Mouse (Mus musculus) brown adipose tissue, adult 24 weeks (tissue): Measurements from ENCODE around the gene Zfp106. TPM values are rescaled to one million over a fixed set of nuclear protein-coding genes. Genes with fewer than 3 reads are reported as not detected.
"Not testable (repeated sequence)": the region's sequence is repeated elsewhere in the genome, so short reads cannot be mapped to it uniquely, and the experiment has no call there.

Source experiments
- H3K27ac ChIP-seq: fragments of 200-500 bp; replicated peaks from 2 replicates; pipeline ENCODE4 v1.5.1; 2012; ENCODE audit warnings: low read depth, mild to moderate bottlenecking, low read length
- H3K4me1 ChIP-seq: fragments of 200-500 bp; 2 replicates; pipeline ENCODE4 v1.6.1; 2012; ENCODE audit warnings: low read length, mixed read lengths; ENCODE audit not compliant: control insufficient read depth, insufficient read depth, insufficient read length
- H3K4me3 ChIP-seq: fragments of 200-500 bp; 2 replicates; pipeline ENCODE4 v1.5.1; 2012; ENCODE audit warnings: low read depth, mild to moderate bottlenecking, low read length, moderate library complexity; ENCODE audit not compliant: insufficient read depth
- polyA plus RNA-seq: library from polyadenylated mRNA; stranded (reverse); fragments of >200 nt; gene quantifications from 2 replicates; pipeline ENCODE4 v1.2.4, GENCODE M21; 2012; ENCODE audit not compliant: missing spikeins, insufficient read depth, insufficient read length

Zfp106 gene
- 53.3 and 93.2 TPM in 2 replicates for polyA plus RNA-seq

GRCm38 (mm10) chr2:120563235-120563990 is at the start of gene Zfp106:
Zfp106 (minus strand) TSS chr2:120563843.
- H3K27ac ChIP-seq, result peak within 1 kb of the TSS; percentile 75
- H3K4me3 ChIP-seq, result peak within 1 kb of the TSS; percentile 92
- H3K4me1 ChIP-seq, result no peaks in the 10 kb centered on the region; the same call in 1 of the 2 replicates

- Histone ChIP-seq H3K4me3 (peak within 1 kb of the TSS; percentile 93), H3K4me1 (no peaks in the 10 kb centered on the region), H3K27ac (peak within 1 kb of the TSS; percentile 87)
Observed at GRCm38 (mm10) chr2:120608830-120609723, 45.4 kb upstream of the Zfp106 start, which contains the start of the genes Haus2 and Lrrc57. Haus2 (plus strand) TSS chr2:120609383. Lrrc57 (minus strand) TSS chr2:120609520.

- H3K4me1 ChIP-seq, result no peaks in the 10 kb centered on the region
- H3K4me3 ChIP-seq, result no peak overlapping the region
- no peak overlapping the region for H3K27ac ChIP-seq
Observed at GRCm38 (mm10) chr2:120606021-120606690, 42.5 kb upstream of the Zfp106 start.

GRCm38 (mm10) chr2:120599506-120599905 is 35.9 kb upstream of the Zfp106 start:
- H3K27ac ChIP-seq, result no peak overlapping the region
- no peak overlapping the region for H3K4me3 ChIP-seq
- H3K4me1 ChIP-seq, result no peaks in the 10 kb centered on the region

GRCm38 (mm10) chr2:120597734-120598133 is 34.1 kb upstream of the Zfp106 start:
- Histone ChIP-seq H3K27ac (no peak overlapping the region), H3K4me3 (no peak overlapping the region)

GRCm38 (mm10) chr2:120592227-120592626 is 28.6 kb upstream of the Zfp106 start:
- Histone ChIP-seq H3K4me3 (no peak overlapping the region), H3K27ac (no peak overlapping the region), H3K4me1 (no peaks in the 10 kb centered on the region)

More at GRCm38 (mm10) chr2:120597734-120598133, 34.1 kb upstream of the Zfp106 start:
- H3K4me1 ChIP-seq, result no peaks in the 10 kb centered on the region

GRCm38 (mm10) chr2:120589759-120590158 is 26.1 kb upstream of the Zfp106 start:
- no peaks in the 10 kb centered on the region for H3K4me1 ChIP-seq
- H3K27ac ChIP-seq, result no peak overlapping the region
- no peak overlapping the region for H3K4me3 ChIP-seq

GRCm38 (mm10) chr2:120578286-120578685 is 14.6 kb upstream of the Zfp106 start:
- no peak overlapping the region for H3K4me3 ChIP-seq
- peaks cover 2% of the 10 kb centered on the region; the same call in 1 of the 2 replicates for H3K4me1 ChIP-seq
- H3K27ac ChIP-seq, result peak overlapping the region; percentile 48; the same call in 1 of the 2 replicates

GRCm38 (mm10) chr2:120577799-120578198 is 14.2 kb upstream of the Zfp106 start:
- Histone ChIP-seq H3K27ac (peak overlapping the region; percentile 48; the same call in 1 of the 2 replicates), H3K4me1 (peaks cover 2% of the 10 kb centered on the region; the same call in 1 of the 2 replicates), H3K4me3 (no peak overlapping the region)

GRCm38 (mm10) chr2:120575978-120576377 is 12.3 kb upstream of the Zfp106 start:
- Histone ChIP-seq H3K27ac (no peak overlapping the region), H3K4me3 (no peak overlapping the region), H3K4me1 (peaks cover 2% of the 10 kb centered on the region; the same call in 1 of the 2 replicates)

GRCm38 (mm10) chr2:120575121-120575520 is 11.5 kb upstream of the Zfp106 start:
- H3K4me1 ChIP-seq, result peaks cover 2% of the 10 kb centered on the region; the same call in 1 of the 2 replicates
- H3K4me3 ChIP-seq, result no peak overlapping the region
- no peak overlapping the region; the same call in 1 of the 2 replicates for H3K27ac ChIP-seq

- H3K4me1 ChIP-seq, H3K27ac ChIP-seq, H3K4me3 ChIP-seq: not testable (repeated sequence)
Observed at GRCm38 (mm10) chr2:120572161-120572560, 8.5 kb upstream of the Zfp106 start.

- no peak overlapping the region for H3K27ac ChIP-seq
- H3K4me1 ChIP-seq, result peaks cover 8% of the 10 kb centered on the region
- no peak overlapping the region for H3K4me3 ChIP-seq
Observed at GRCm38 (mm10) chr2:120571081-120571480, 7.4 kb upstream of the Zfp106 start.

GRCm38 (mm10) chr2:120567798-120568320 is 4.2 kb upstream of the Zfp106 start:
- Histone ChIP-seq H3K27ac (peak overlapping the region; percentile 90), H3K4me1 (peaks cover 8% of the 10 kb centered on the region), H3K4me3 (peak overlapping the region; percentile 97)
